Mouse (Mus musculus): ENCODE measurements around the gene Mesd.

The Mesd gene

DNA sequence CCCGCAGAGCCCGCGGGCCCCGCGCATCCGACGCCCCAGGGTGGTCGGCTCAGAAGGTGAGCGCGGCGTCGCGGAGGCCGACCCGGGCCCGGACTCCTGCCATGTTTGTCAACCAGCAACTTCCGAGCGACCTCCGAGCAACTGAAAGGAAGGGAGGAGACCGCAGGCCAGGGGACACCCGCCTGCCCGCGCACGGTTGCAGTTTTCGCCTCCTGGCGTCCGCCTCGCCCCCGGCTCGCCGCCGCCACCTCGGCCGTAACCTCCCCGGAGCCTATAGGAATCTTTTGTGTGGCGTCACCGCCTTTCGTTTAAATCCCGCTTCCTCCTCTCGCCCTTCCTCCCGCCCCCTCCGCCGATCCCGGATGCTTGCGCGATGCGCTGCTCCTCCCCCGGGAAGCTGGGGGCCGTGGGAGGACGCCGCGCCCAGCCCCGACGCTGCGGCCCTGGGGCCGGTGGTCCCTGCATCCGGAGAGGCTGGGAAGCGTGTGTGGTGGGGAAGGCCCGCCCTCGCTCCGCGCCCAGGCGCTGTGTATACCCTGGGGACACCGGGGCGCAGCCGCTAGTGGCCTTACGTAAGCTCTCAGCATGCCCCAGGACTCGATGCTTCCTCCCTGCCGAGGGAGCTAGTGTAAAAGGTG lies at the start of gene Mesd, which contains the start of gene Tlnrd1:
Gene Mesd, plus strand, starts transcription at position 446 of the 638 bp plus-strand sequence.
Gene Tlnrd1, minus strand, starts transcription at position 285 of the 638 bp plus-strand sequence.
- DNase-seq (ENCODE audit: low read depth) = peak; percentile 96

DNA sequence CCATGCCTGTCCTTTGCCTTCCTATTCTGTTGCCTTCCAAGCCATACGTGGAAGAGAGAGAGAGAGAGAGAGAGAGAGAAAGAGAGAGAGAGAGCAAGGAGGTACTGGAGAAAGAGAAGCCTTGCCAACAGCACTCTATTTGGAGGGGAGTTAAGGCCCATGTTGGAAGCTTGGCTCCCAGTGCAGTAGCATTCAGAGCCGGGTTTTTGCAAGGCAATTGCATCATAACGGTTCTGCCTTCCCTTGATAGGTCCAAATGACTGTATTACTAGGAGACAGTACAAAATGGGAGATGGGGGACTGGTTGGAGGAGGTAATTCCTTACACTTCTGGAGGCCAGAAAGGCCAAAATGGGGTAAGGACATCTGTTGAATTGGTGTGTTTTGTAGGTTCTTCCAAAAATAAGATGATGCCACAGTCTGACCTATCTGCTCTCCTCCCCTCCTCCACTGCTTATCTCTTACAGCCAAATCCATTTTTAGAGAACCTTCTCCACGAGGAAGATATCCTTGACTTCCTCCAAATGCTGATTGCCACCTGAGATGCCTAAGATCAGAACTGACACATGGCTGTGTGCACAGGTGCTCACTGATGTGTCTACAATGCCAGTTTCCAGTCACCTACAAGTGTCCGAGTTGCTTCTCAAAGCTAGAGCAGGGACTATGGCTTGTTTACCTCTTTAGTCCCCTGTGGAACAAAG lies 45.6 kb upstream of the Mesd start:
- DNase-seq (ENCODE audit: low read depth) = peak; percentile 68

DNA sequence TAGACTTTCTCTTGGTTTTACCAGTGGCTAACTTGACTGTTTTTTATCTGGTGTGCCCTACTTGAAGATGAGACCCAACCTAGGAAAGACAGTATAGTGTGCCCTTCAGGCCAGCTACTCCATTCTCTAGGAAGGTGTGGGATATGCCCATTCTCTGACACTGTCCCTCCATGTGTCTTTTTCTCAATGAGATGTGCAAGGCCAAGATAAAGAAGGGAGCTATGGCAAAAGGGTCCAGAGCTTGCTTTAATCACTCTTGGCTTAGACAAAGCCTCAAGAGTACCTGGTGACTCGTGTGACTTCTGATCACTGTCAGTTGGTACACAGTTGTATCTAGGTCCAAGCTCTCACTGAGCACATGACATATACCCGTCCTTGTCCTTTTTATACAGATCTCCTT lies 44.2 kb upstream of the Mesd start:
- DNase-seq (ENCODE audit: low read depth) = no peak

DNA sequence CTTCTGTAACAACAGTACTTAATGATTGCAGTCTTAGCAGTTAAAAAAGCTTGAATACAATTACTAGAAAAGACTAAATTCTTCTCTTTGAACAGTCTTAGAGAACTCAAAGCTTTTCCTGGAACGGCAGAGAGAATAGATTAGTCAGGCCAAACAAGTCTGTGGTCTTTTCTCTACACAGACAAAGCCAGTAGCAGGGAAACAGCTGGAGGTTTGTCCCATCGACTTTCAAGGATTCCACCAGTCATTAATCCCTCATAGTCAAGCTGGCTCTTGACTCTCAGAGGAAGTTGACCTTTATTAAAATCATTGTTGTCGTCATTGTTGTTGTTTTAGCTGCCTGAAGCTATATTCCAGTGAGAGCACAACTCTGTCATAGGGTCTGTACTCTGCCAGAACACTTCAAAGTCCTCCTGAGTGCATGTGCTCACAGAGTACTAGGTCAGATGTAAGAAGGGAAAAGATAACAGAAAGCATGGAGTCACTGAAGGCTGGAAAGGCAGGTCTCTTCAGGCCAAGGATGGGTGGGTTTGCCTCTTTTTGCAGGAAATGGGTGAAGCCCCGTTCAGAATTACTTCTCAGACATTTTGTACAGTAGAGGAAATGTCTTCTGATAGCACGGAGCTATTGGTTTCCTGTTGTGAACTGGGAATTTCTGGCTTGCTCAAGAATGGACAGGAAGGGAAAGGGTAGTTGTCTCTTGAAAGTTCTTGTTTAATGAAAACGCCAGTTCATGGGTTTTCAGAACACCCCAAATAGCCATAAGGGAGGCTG lies 41.6 kb upstream of the Mesd start:
- no peak for DNase-seq (ENCODE audit: low read depth)

DNA sequence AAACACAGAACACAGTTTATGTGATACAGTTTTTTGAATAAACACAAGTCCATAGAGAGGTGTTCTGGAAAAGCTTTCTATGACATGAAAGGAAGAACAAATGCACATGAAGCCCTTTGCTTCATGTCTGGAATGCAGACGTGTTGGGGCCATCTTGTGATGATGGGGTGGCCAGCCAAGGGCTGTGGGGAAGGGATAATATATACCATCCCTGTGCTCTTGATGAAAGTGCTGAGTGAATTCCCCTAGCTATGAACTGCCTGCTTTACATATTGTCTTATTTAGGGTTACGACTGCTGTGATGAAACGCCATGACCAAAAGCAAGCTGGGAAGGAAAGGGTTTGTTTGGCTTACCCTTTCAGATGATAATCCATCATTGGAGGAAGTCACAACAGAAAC lies 39.5 kb upstream of the Mesd start:
- DNase-seq (ENCODE audit: low read depth) = peak; percentile 26

DNA sequence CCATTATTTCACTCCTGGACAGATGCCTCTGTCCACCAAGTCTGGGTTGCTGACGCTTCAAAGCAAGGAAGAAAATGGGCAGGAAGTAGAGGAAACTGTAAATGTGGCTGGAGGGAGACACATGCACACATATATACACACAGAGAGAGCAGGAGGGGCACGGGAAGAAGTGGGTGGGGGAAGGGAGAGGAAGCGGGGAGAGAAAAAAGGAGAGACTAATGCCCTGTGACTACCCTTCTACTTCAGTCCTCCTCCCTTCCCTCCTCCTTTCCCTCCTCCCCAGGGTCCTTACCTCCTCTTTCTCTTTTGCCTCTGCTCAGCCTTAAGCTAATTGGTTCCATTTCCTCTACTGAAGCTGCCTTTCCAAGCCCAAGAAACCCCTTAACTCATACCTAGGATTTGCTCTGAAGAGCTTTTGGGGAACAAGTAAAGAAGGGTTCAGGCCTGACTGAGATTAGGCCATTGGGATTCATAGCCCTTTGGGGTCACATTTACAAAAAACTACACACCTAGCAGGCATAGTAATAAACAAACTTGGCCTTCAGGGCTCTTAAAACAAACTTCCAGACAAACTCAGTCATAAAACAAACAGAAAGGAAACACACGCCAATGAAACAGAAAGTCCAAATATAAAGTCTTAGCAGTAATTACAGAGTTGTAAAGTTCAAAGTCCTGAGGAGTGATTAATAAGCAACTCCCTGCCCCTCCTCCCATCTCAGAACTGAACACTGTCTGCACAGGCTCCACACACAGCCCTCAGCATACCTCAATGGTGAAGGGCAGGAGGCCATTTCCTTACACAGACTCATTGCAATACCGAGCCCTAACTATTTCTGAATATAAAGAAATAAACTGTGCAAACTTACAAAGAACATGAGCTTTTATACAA lies 36.8 kb upstream of the Mesd start:
- DNase-seq (ENCODE audit: low read depth) = no peak

DNA sequence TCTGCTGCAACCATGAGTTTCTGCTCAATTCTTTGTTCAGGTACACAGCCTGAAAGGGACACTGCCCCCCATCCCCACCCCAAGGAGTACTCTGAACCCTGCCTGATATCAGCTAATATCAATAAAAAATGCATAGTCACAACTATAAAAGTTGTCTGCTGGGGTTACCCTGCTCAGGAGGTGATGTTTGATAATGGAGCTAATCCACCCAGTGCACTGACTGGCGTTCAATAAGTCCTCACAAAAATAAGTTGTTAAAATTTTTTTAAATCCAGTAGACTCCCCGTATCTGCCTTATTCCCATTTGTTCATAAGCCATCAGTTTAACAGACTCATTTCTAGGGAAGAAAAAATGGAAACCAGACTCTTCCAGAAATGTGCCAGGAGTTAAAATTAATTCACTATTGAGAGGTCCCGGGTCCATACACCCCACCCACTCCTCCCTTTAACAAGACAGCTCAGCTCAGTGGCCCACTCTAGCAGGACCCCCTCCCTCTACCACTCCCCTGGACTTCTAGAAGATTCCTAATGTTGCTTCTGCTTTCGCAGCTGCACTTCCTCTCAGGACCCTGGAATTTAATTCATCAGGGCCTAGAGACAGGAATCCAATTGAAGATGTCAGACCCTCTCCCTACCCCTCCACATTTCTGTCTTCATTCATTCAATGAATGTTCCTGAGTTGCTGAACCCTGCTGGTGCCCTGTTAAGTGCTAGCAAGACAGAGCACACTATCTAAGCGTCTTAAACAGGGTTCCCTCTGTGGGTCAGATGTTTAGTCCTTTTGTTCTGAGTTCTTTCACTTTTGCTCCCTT lies 32.5 kb upstream of the Mesd start:
- no peak for DNase-seq (ENCODE audit: low read depth)

DNA sequence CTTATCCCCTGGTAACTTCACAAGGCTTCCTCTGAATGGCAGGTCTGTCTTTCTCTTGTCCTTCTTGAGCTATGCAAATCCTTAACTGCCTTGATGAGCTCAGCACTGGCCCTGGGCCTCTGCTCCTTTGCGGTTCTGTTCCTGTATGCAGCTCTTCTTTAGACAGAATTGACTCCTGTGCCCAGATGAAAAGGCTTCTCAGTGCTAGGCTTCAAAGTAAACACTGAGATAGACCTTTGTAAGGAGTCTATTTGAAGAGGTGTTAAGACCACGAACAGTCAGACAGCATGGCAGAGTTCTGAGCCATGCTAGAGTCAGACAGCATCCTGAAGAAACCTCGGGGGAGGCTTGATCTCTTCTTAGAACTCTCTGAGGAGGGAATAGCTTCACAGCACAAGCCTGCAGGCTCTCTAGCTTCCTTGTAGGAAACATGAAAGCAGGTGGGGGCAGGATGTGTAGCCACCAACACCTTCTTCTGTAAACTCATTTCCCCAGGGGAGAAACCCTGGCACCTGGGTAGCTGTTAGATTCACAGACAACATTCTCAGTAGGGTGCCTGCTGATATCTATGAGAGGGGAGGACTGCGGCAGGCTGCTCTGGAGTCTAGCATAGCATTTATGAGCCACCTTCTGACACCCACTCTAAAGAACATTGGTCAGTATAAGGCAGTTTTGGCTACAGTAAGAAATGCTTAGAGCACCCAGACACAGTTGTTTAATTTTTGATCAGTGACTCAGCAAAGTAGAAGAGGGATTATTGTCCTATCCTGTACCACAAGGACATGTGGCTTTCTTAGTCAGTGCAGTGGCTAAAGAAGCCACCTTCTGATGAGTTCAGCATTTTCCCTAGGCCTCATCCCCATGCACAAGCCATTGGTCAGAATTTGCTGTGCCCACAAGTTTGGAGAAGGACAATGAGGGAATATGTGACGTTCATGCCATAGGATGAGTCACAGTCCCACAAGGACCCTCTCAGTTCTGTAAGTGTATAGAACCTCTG lies 31.6 kb upstream of the Mesd start:
- no peak for DNase-seq (ENCODE audit: low read depth)

DNA sequence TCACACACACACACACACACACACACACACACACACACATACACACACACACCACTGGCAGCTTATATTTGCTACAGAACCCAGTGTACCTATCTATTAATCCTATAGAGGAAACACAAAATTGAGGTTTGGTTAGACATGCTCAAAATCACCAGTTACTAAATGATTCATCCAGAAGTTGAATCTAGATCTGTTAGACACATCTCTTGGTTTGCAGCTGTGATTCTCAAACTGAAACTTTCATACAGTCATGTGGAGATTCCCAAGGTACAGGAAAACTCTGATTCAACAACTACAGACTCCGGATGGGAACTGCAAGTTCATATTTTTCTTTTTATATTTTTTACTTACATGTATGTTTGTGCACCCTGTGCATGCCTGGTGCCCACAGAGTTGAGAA lies 29.1 kb upstream of the Mesd start:
- DNase-seq (ENCODE audit: low read depth) = peak; percentile 24

DNA sequence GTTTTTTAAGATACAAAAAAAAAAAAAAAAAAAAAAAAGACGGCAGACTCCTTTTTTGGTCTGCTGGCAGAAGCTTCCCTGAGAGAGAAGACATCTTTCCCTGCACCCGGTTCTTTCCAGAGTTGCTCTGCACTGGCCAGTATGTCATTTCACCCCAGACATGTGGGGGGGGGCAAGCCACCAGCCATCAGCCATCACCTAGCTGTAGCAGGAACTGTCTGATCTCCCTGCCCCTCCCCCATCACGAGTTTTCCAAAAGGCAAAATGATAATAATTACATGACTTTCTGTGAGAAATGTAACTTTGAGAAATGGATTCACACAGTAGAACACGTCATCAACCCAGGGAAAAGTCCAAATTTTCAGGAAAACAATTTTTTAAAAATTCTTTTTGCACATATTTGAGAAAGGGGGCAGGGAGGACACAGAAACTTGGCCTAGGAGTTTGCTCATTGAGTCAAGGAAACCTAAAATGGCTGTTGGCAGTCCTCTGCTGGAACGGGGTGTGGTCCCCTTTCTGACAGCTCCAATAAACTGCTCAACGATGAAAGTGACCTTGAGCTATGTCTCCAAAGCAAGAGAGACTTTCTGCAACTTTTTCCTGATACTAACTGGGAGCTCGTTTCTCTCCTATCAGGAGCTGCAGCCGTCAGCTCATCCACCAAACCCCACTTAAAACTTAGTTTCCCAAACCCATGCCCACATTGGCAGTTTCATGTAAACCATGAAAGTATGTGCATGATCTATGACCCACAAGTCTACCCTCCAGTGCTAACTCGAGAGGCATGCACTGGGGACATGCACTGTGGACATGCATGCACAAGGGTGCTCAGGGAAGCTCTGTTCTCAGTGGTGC lies 27.7 kb upstream of the Mesd start:
- peak; percentile 41 for DNase-seq (ENCODE audit: low read depth)

DNA sequence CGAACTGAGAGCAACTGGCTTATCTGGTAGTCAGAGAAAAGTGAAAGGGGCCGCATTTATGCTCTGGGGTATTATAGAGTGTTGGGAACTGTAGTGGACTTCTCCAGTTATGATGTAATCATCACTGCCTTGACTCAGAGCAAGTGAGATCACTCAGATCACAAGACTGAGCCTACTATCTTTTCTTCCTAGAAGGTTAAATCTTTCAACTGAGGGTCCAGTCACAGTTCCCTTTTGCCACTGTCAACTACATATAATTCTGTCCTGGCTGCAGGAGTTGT lies 27.1 kb upstream of the Mesd start:
- DNase-seq (ENCODE audit: low read depth) = peak; percentile 48

DNA sequence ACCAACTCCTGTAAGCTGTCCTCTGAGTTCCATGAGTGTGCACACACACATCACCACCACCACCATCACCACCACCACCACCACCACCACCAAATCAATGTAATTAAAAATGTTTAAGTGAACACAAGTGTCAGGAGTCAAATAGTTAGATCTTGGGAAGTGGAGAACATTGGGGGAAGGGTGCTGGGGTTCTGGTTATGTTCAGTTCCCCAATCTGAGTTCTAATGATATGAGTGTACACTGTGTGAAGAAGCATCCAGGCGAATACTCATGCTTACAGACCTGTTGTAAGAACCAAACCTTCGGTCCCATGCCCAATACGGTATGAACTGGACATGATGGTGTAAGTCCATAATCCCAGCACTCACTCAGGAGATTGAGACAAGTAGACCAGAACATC lies 26.3 kb upstream of the Mesd start:
- no peak for DNase-seq (ENCODE audit: low read depth)

DNA sequence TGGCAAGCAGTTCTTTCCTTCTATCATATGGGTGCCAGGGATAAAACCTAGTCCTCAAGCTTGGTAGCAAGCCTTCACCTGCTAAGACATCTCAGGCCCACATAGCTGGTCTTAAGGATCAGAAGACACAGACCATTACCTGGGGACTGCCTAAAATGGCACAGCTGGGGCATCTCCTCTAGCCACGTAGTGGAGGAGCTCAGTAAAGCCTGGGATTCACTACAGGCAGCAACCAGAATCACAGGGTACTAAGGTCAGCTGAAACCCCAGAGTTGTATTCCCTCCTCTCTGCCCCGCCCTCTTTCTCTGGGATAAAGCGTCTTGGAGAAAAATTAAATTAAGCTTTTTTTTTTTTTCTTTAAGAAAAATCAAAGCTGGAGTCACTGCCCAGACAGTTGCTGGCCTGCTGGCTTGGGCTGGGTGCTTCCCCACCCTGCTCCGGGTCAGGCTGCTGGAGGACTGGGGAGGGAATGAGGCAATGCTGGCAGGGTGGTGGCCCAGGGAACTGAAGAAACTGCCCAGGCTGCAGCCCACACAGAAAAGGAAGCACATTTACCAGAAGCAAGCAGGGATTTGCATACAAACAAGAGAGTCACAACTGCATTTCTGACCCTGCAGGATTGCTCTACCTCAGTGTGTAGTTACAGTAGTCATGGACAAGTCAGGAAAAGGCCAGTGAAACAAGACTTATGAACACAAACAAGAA lies 24.7 kb upstream of the Mesd start:
- DNase-seq (ENCODE audit: low read depth) = peak; percentile 51

DNA sequence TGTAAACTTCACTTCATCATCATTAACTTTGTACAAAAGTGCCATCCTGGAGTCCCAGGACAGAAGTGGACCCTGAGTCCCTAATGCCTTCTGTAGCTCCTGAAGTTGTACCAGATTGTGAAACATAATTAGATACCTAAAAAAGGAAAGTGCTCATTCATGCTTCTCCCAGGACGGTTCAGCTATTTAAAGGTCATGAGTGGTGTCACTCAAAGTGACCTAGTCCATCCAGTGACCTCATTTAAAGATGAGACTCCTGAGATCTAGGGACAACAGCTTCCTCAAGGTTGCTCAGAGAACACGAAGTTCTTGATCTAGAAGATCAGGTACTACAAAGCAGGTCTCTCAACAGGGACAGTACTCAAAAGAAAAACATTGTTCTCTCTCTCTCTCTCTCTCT lies 20.7 kb upstream of the Mesd start:
- no peak for DNase-seq (ENCODE audit: low read depth)

DNA sequence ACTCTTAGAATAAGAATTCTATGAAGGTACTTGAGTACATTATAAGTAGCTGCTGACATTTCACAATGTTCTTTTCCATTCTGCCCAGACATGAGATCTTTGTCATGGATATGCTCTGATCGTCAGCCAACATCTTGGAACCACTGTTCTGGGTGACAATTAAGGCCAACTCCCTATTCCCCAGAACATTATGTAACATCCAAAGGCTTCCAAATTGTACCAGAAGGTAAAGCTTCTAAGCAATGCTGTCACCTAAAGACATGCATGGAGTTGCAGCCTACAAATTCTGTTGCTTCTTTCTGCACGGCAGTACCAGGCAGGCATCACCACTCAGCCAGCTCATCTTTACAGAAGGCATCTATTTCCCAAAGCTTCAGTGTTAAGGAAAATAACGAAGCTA lies 16.1 kb upstream of the Mesd start:
- DNase-seq (ENCODE audit: low read depth) = no peak

DNA sequence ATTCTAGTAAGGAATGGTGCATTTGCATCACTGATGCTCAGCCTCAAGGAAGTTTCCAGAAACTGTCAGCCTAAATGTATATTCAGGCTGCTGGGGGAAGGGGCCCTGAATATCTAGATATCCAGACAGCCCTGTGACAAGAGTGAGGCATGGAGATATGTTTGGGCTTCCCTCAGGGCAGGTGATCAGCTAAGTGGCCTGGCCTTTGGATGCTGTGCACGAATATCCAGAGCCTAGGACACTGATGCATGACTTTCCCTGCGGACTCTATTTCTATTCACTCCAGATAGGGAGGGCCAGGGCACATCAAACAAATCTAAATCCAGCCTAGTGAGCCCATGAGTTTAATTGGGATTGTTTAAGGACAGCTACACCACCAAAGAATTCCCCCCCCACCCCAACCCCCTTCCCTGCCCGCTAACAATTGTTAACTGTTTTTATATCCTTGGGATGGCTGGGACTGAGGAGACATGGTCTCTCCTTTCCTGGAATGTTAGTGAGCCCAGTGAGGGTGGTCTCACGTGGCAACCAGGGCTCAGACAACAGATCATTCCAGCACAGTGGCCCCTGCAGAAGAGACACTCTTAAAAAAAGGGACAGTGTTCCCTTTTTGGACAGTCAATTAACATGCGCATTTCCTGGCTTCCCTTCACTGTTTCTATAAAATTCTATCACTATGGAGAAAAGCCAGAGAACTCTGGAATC lies 14.3 kb upstream of the Mesd start:
- DNase-seq (ENCODE audit: low read depth) = no peak

DNA sequence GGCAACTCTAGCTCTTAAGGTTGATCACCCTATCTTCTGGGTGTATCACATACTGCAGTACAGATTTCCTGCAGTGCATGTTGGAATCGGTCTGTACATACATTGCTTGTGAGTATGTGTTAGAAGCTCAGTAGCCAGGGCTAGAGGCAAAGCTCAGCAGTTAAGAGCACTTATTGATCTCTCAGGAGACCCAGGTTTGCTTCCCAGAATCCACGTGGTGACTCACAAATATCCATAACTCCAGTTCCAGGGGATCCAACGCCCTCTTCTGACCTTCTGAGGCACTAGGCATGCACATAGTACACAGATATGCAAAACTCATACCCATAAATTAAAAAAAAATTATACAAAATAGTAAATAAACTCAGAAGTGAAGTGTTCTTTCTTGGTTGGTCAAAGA lies 7.2 kb upstream of the Mesd start:
- no peak for DNase-seq (ENCODE audit: low read depth)
